Mouse (Mus musculus) layer of hippocampus, postnatal 36 days (tissue): Measurements from ENCODE around the gene Vmn1r126. TPM values are rescaled to one million over a fixed set of nuclear protein-coding genes. Genes with fewer than 3 reads are reported as not detected.
"Not testable (repeated sequence)": the region's sequence is repeated elsewhere in the genome, so short reads cannot be mapped to it uniquely, and the experiment has no call there.

Experiments
- DNase-seq, 2 experiments: peaks; one replicate each; pipeline ENCODE4 v3.0.0; 2022
- total RNA-seq, 2 experiments: library from RNA; stranded (reverse); gene quantifications; 2 replicates each; pipeline ENCODE4 v1.2.3; 2021

Gene Vmn1r126
- total RNA-seq = not detected

DNA sequence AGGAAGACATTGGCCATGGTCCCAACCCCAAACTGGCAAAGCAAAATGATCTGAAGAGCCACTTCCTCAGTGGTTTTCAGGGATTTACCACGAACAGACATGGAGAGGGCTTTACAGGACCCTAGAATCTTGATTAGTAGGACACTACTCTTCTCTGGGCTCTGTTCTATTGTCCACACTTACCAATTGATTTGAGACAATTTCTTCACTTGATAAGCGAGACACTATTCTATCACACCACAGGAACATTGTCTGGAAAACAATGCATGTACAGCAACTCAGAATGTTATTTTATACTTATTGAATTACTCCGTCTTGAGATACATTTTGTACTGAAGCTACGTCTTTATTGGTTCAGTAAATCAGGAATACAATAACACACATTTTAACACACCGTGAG lies at the start of gene Vmn1r126:
Gene Vmn1r126 (minus strand): TSS at position 101 of the 400 bp plus-strand sequence.
- DNase-seq = not testable (repeated sequence)

DNA sequence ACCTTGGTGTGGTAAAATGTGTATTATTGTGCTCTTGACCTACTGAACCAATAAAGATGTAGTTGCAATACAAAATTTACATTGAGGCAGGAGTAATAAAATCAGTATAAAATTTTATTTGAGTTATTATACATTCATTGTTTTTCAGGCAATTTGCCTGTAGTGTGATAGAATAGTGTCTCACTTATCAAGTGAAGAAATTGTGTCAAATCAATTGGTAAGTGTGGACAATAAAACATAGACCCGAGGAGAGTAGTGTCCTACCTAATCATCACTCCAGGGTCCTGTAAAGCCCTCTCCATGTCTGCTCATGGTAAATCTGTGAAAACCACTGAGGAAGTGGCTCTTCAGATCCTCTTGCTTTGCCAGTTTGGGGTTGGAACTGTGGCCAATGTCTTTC lies 47.8 kb upstream of the Vmn1r126 start, which contains the start of gene Vmn1r128:
Gene Vmn1r128 (plus strand): TSS at position 301 of the 400 bp plus-strand sequence.
- not testable (repeated sequence) for DNase-seq

DNA sequence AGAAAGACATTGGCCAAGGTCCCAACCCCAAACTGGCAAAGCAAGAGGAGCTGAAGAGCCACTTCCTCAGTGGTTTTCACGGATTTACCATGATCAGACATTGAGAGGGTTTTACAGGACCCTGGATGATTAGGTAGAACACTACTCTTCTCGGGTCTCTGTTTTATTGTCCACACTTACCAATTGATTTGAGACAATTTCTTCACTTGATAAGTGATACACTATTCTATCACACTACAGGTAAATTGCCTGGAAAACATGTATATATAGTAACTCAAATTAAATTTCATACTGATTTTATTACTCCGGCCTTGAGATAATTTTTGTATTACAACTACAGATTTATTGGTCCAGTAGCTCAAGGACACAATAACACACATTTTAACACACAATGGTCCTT lies 18.5 kb upstream of the Vmn1r126 start, which contains the start of gene Vmn1r127:
Gene Vmn1r127 (minus strand): TSS at position 101 of the 400 bp plus-strand sequence.
- not testable (repeated sequence) for DNase-seq

GRCm38 (mm10) chr7:21271879-21272278 lies 29.4 kb downstream of the Vmn1r126 start, which contains the start of gene Vmn1r125:
Gene Vmn1r125 (plus strand): TSS chr7:21272179.
- not testable (repeated sequence) for DNase-seq

DNA sequence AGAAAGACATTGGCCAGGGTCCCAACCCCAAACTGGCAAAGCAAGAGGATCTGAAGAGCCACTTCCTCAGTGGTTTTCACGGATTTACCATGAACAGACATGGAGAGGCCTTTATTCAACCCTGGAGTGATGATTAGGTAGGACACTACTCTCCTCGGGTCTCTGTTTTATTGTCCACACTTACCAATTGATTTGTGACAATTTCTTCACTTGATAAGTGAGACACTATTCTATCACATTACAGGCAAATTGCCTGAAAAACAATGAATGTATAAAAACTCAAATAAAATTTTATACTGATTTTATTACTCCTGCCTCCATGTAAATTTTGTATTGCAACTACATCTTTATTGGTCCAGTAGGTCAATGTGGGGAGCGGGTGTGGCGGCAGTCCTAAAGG lies 40.8 kb downstream of the Vmn1r126 start, which contains the start of gene Vmn1r124:
Gene Vmn1r124 (minus strand): TSS at position 101 of the 400 bp plus-strand sequence.
- DNase-seq = not testable (repeated sequence)

Other genes with a start within 250 kb of the Vmn1r126 start
- not detected for gene Vmn1r120, start 247.7 kb downstream of the Vmn1r126 start, total RNA-seq
- not detected for gene Vmn1r121, start 203.0 kb downstream of the Vmn1r126 start, total RNA-seq
- gene Vmn1r122, start 167.3 kb downstream of the Vmn1r126 start, total RNA-seq = not detected
- not detected for gene Vmn1r123, start 139.3 kb downstream of the Vmn1r126 start, total RNA-seq
- gene Gm5157, start 111.0 kb downstream of the Vmn1r126 start, total RNA-seq = not detected
- not detected for gene Vmn1r124, start 40.9 kb downstream of the Vmn1r126 start, total RNA-seq
- not detected for gene Vmn1r125, start 29.3 kb downstream of the Vmn1r126 start, total RNA-seq
- gene Vmn1r127, start 18.4 kb upstream of the Vmn1r126 start, total RNA-seq = not detected
- gene Vmn1r128, start 47.9 kb upstream of the Vmn1r126 start, total RNA-seq = not detected
- gene Vmn1r129, start 59.8 kb upstream of the Vmn1r126 start, total RNA-seq = not detected
- not detected for gene Gm6882, start 131.3 kb upstream of the Vmn1r126 start, total RNA-seq
- gene Vmn1r130, start 210.3 kb upstream of the Vmn1r126 start, total RNA-seq = not detected
- not detected for gene Vmn1r131, start 244.6 kb upstream of the Vmn1r126 start, total RNA-seq